Mouse (Mus musculus) lung, adult 2 months (tissue): ENCODE data around the gene Rhoq. TPM values are rescaled to one million over a fixed set of nuclear protein-coding genes. Genes with fewer than 3 reads are reported as not detected.

ENCODE experiments used
- DNase-seq: peaks from one replicate; pipeline ENCODE4 v3.0.0; 2022
- H3K4me1 ChIP-seq: fragments of 200-500 bp; 2 replicates; pipeline ENCODE4 v1.6.1; 2011; ENCODE audit warnings: low read length; ENCODE audit not compliant: control insufficient read depth, insufficient read depth
- H3K4me3 ChIP-seq: fragments of 200-500 bp; replicated peaks from 2 replicates; pipeline ENCODE3; 2011; ENCODE audit warnings: low read depth, mild to moderate bottlenecking, control low read depth, low read length; ENCODE audit errors: extremely low read depth
- CTCF ChIP-seq: fragments of 200-500 bp; IDR thresholded peaks from 2 replicates; pipeline ENCODE4 v1.5.1; 2011; ENCODE audit warnings: mild to moderate bottlenecking, low read length, control low read depth; ENCODE audit not compliant: insufficient read depth
- POLR2A ChIP-seq: fragments of 200-500 bp; IDR thresholded peaks from 2 replicates; pipeline ENCODE4 v1.6.1; 2011; ENCODE audit warnings: low read depth, mild to moderate bottlenecking, control low read depth, low read length, borderline replicate concordance; ENCODE audit errors: extremely low read depth
- WGBS: fragments of 180-500 bp; shearing (Covaris S2); methylation state at CpG from one replicate; pipeline ENCODE4 v1.1.7; 2018; 5-methylcytosine and 5-hydroxymethylcytosine counted together
- polyA plus RNA-seq: library from polyadenylated mRNA; depleted of rRNA; stranded (reverse); fragments of >200 nt; gene quantifications from 2 replicates; pipeline ENCODE4 v1.2.3, GENCODE M21; 2012; rRNA removed

Rhoq gene
- polyA plus RNA-seq, 1 experiment: 25.0 TPM

- 1% methylated on average over 43 of the region's 43 CpGs for WGBS
- Histone ChIP-seq H3K4me3 (peak within 1 kb of the TSS; percentile 97), H3K4me1 (no peaks in the 10 kb centered on the region; the same call in 1 of the 2 replicates)
- TF ChIP-seq POLR2A (peak; percentile 99), CTCF (0 out of 2 replicates have a peak, but pooled peaks have one; percentile 16)
- DNase-seq: peak; percentile 97
These were observed 62.5 kb downstream of the Rhoq start, which contains the start of the genes Pigf and Cript for GRCm38 (mm10) chr17:87025269-87025949. Gene Pigf (minus strand): TSS chr17:87025406. Gene Cript (plus strand): TSS chr17:87025550.

- no peak for DNase-seq
- Histone ChIP-seq H3K4me3 (no peak overlapping the region), H3K4me1 (no peaks in the 10 kb centered on the region)
- WGBS: 43% methylated on average over 10 of the region's 10 CpGs
- TF ChIP-seq CTCF (peak; percentile 76), POLR2A (no peak)
These were observed 73.5 kb downstream of the Rhoq start for GRCm38 (mm10) chr17:87036141-87037073.

- 86% methylated on average over 5 of the region's 5 CpGs for WGBS
- DNase-seq: no peak
- Histone ChIP-seq H3K4me3 (no peak overlapping the region), H3K4me1 (no peaks in the 10 kb centered on the region)
- no peak for TF ChIP-seq CTCF
- no peak for TF ChIP-seq POLR2A
These were observed 75.6 kb downstream of the Rhoq start for GRCm38 (mm10) chr17:87038496-87038895.

- TF ChIP-seq POLR2A (no peak), CTCF (no peak)
- 53% methylated on average over 19 of the region's 19 CpGs for WGBS
- Histone ChIP-seq H3K4me3 (no peak overlapping the region), H3K4me1 (no peaks in the 10 kb centered on the region; the same call in 1 of the 2 replicates)
- peak; percentile 18 for DNase-seq
These were observed 78.9 kb downstream of the Rhoq start for GRCm38 (mm10) chr17:87041739-87042138.

GRCm38 (mm10) chr17:87044364-87044763 lies 81.5 kb downstream of the Rhoq start:
- TF ChIP-seq CTCF (peak; percentile 100), POLR2A (no peak)
- DNase-seq: peak; percentile 82
- Histone ChIP-seq H3K4me3 (no peak overlapping the region), H3K4me1 (no peaks in the 10 kb centered on the region; the same call in 1 of the 2 replicates)
- 2% methylated on average over 15 of the region's 15 CpGs for WGBS

- Histone ChIP-seq H3K4me1 (no peaks in the 10 kb centered on the region; the same call in 1 of the 2 replicates), H3K4me3 (no peak overlapping the region)
- whole genome bisulfite sequencing: 81% methylated on average over 8 of the region's 8 CpGs
- DNase-seq: no peak
- TF ChIP-seq CTCF (no peak), POLR2A (no peak)
These were observed 81.9 kb downstream of the Rhoq start for GRCm38 (mm10) chr17:87044796-87045195.

Other genes starting within 250 kb of the Rhoq start
- gene Epas1, start 209.4 kb upstream of the Rhoq start, polyA plus RNA-seq: 777 and 943 TPM in 2 replicates
- not detected in 2 replicates for gene Tmem247, start 45.7 kb upstream of the Rhoq start, polyA plus RNA-seq
- gene Atp6v1e2, start 15.2 kb upstream of the Rhoq start, polyA plus RNA-seq: not detected in 2 replicates
- 2.9 and 5.3 TPM in 2 replicates for gene Pigf, start 62.3 kb downstream of the Rhoq start, polyA plus RNA-seq
- gene Cript, start 62.5 kb downstream of the Rhoq start, polyA plus RNA-seq: 7.7 and 15.5 TPM in 2 replicates
- 16.2 and 17.9 TPM in 2 replicates for gene Socs5, start 144.6 kb downstream of the Rhoq start, polyA plus RNA-seq